Mouse (Mus musculus) CH12.LX (cell line): ENCODE results near the gene Disp3. TPM values are rescaled to one million over a fixed set of nuclear protein-coding genes. Genes with fewer than 3 reads are reported as not detected.

Source experiments
- DNase-seq: peaks from one replicate; pipeline ENCODE4 v3.0.0-alpha.2; 2013; ENCODE audit errors: extremely low read depth
- H3K27ac ChIP-seq: 2 replicates; pipeline ENCODE4 v1.5.1; 2012; ENCODE audit warnings: low read depth, mild to moderate bottlenecking, control low read depth, moderate library complexity; ENCODE audit not compliant: insufficient read depth
- H3K27me3 ChIP-seq: replicated peaks from 2 replicates; pipeline ENCODE3; 2012; ENCODE audit warnings: inconsistent platforms
- H3K36me3 ChIP-seq, 2 experiments: replicated peaks in 1 of 2; 2 replicates each; pipeline versions ENCODE3 to v1.6.1; 2012; ENCODE audit warnings: inconsistent platforms in 1 of 2, low read length in 1 of 2, mild to moderate bottlenecking in 1 of 2, mixed read lengths in 1 of 2, moderate library complexity in 1 of 2; ENCODE audit not compliant: control insufficient read depth in 1 of 2, insufficient read depth in 1 of 2
- H3K4me1 ChIP-seq, 2 experiments: 2 replicates each; pipeline ENCODE4 v1.6.1; 2012; ENCODE audit warnings: inconsistent platforms in 1 of 2, moderate library complexity in 1 of 2; ENCODE audit not compliant: insufficient read depth in 2 of 2, control insufficient read depth in 1 of 2
- H3K4me2 ChIP-seq: 2 replicates; pipeline ENCODE4 v1.6.1; 2012; ENCODE audit warnings: low read depth, mild to moderate bottlenecking, control low read depth; ENCODE audit not compliant: poor library complexity, insufficient read depth, severe bottlenecking
- H3K4me3 ChIP-seq, 3 experiments: fragments of 150-350 bp in 1 of 3; sonication (generic) in 1 of 3; replicated peaks in 1 of 3; 2 replicates each; pipeline versions ENCODE3 to v1.5.1; 2011 to 2012; ENCODE audit warnings: low read depth in 2 of 3, low read length in 2 of 3, mild to moderate bottlenecking in 2 of 3, moderate library complexity in 2 of 3, control low read depth in 1 of 3, improper control_type of control experiment in 1 of 3, inconsistent platforms in 1 of 3, mixed read lengths in 1 of 3; ENCODE audit not compliant: poor library complexity in 1 of 3
- H3K79me2 ChIP-seq: replicated peaks from 2 replicates; pipeline ENCODE4 v1.6.1; 2012; ENCODE audit warnings: mild to moderate bottlenecking, moderate library complexity; ENCODE audit not compliant: control insufficient read depth, poor library complexity, insufficient read depth, severe bottlenecking; ENCODE audit errors: extremely low read depth
- H3K9ac ChIP-seq: 2 replicates; pipeline ENCODE4 v1.6.1; 2012; ENCODE audit warnings: low read depth, mild to moderate bottlenecking, control low read depth, moderate library complexity; ENCODE audit not compliant: insufficient read depth
- H3K9me3 ChIP-seq: replicated peaks from 2 replicates; pipeline ENCODE3; 2012; ENCODE audit warnings: low read length, inconsistent platforms, mixed read lengths
- BHLHE40 ChIP-seq: IDR thresholded peaks from 2 replicates; pipeline ENCODE4 v1.6.1; 2011; ENCODE audit warnings: mild to moderate bottlenecking, low read depth, low read length, improper control_type of control experiment
- CHD1 ChIP-seq: IDR thresholded peaks from 2 replicates; pipeline ENCODE4 v1.6.1; 2012; ENCODE audit warnings: low read depth, low read length, improper control_type of control experiment, inconsistent platforms
- E2F4 ChIP-seq: IDR thresholded peaks from 2 replicates; pipeline ENCODE4 v1.6.1; 2011; ENCODE audit warnings: low read depth, low read length, improper control_type of control experiment; ENCODE audit not compliant: insufficient replicate concordance
- ELF1 ChIP-seq: IDR thresholded peaks from 2 replicates; pipeline ENCODE4 v1.6.1; 2014; ENCODE audit warnings: low read depth, mild to moderate bottlenecking, inconsistent platforms, low read length, improper control_type of control experiment
- ETS1 ChIP-seq: conservative IDR thresholded peaks from 2 replicates; pipeline ENCODE4 v1.6.1; 2012; ENCODE audit warnings: low read depth, mild to moderate bottlenecking, inconsistent platforms, low read length, improper control_type of control experiment, moderate library complexity
- GABPA ChIP-seq: IDR thresholded peaks from 2 replicates; pipeline ENCODE4 v1.6.1; 2012; ENCODE audit warnings: low read depth, low read length, improper control_type of control experiment, inconsistent platforms; ENCODE audit not compliant: insufficient replicate concordance
- HCFC1 ChIP-seq: IDR thresholded peaks from 2 replicates; pipeline ENCODE4 v1.6.1; 2012; ENCODE audit warnings: low read depth, mild to moderate bottlenecking, inconsistent platforms, low read length, improper control_type of control experiment
- IRF4 ChIP-seq: IDR thresholded peaks from 2 replicates; pipeline ENCODE4 v1.6.1; 2014; ENCODE audit warnings: low read depth, mild to moderate bottlenecking, inconsistent platforms, low read length, improper control_type of control experiment
- JUND ChIP-seq: conservative IDR thresholded peaks from 2 replicates; pipeline ENCODE4 v1.6.1; 2011; ENCODE audit warnings: low read depth, low read length, improper control_type of control experiment
- KAT2A ChIP-seq: IDR thresholded peaks from 2 replicates; pipeline ENCODE4 v1.6.1; 2012; ENCODE audit warnings: low read length, improper control_type of control experiment, inconsistent platforms; ENCODE audit not compliant: insufficient replicate concordance
- MAFK ChIP-seq: IDR thresholded peaks from 2 replicates; pipeline ENCODE4 v1.6.1; 2011; ENCODE audit warnings: low read length, improper control_type of control experiment; ENCODE audit not compliant: insufficient replicate concordance
- MAZ ChIP-seq: IDR thresholded peaks from 2 replicates; pipeline ENCODE4 v1.6.1; 2012; ENCODE audit warnings: low read depth, mild to moderate bottlenecking, inconsistent platforms, low read length, improper control_type of control experiment, moderate library complexity
- MXI1 ChIP-seq: IDR thresholded peaks from 2 replicates; pipeline ENCODE4 v1.6.1; 2011; ENCODE audit warnings: mild to moderate bottlenecking, low read depth, low read length, improper control_type of control experiment
- NRF1 ChIP-seq: IDR thresholded peaks from 2 replicates; pipeline ENCODE4 v1.6.1; 2014; ENCODE audit warnings: low read depth, mild to moderate bottlenecking, inconsistent platforms, low read length, improper control_type of control experiment, moderate library complexity
- PAX5 ChIP-seq: IDR thresholded peaks from 2 replicates; pipeline ENCODE4 v1.6.1; 2012; ENCODE audit warnings: low read length, inconsistent platforms, mixed read lengths
- POLR2A ChIP-seq: IDR thresholded peaks from 2 replicates; pipeline ENCODE4 v1.6.1; 2011; ENCODE audit warnings: low read depth, mild to moderate bottlenecking, improper control_type of control experiment, low read length
- RCOR1 ChIP-seq: conservative IDR thresholded peaks from 2 replicates; pipeline ENCODE4 v1.6.1; 2012; ENCODE audit warnings: low read depth, mild to moderate bottlenecking, inconsistent platforms, low read length, improper control_type of control experiment
- SMC3 ChIP-seq: IDR thresholded peaks from 2 replicates; pipeline ENCODE4 v1.6.1; 2011; ENCODE audit warnings: low read depth, low read length, improper control_type of control experiment
- TBP ChIP-seq: conservative IDR thresholded peaks from 2 replicates; pipeline ENCODE4 v1.6.1; 2011; ENCODE audit warnings: low read depth, low read length, improper control_type of control experiment
- UBTF ChIP-seq: IDR thresholded peaks from 2 replicates; pipeline ENCODE4 v1.6.1; 2012; ENCODE audit warnings: low read depth, mild to moderate bottlenecking, inconsistent platforms, low read length, improper control_type of control experiment, moderate library complexity
- ZC3H11A ChIP-seq: IDR thresholded peaks from 2 replicates; pipeline ENCODE4 v1.6.1; 2012; ENCODE audit warnings: low read depth, mild to moderate bottlenecking, inconsistent platforms, low read length, improper control_type of control experiment
- ZKSCAN1 ChIP-seq: IDR thresholded peaks from 2 replicates; pipeline ENCODE4 v1.6.1; 2012; ENCODE audit warnings: low read depth, inconsistent platforms, low read length, improper control_type of control experiment, borderline replicate concordance
- ZMIZ1 ChIP-seq: IDR thresholded peaks from 2 replicates; pipeline ENCODE4 v1.6.1; 2012; ENCODE audit warnings: low read depth, mild to moderate bottlenecking, inconsistent platforms, low read length, improper control_type of control experiment
- ZNF384 ChIP-seq: IDR thresholded peaks from 2 replicates; pipeline ENCODE4 v1.6.1; 2012; ENCODE audit warnings: low read depth, low read length, improper control_type of control experiment, inconsistent platforms
- dilution Hi-C: fragments of 300-500 bp; cut with MboI; formaldehyde crosslinking; loops from 2 replicates; pipeline ENCODE4 v1.14.3; 2020; ENCODE audit warnings: low sequenced_read_pairs; ENCODE audit not compliant: extremely low pct_unique_long_range_greater_than_20kb, extremely low pct_ligation_motif_present
- in situ Hi-C: fragments of 300-500 bp; cut with MboI; formaldehyde crosslinking; loops from 3 replicates; pipeline ENCODE4 v1.14.3; 2019; ENCODE audit warnings: low sequenced_read_pairs, low pct_ligation_motif_present, low pct_unique_long_range_greater_than_20kb, mixed read lengths
- polyA plus RNA-seq: library from polyadenylated mRNA; unstranded; fragments of >175 nt; gene quantifications from 2 replicates; pipeline ENCODE4 v1.2.1, GENCODE M21; 2012; ENCODE audit warnings: low read depth; ENCODE audit not compliant: insufficient read length
- total RNA-seq, 2 experiments: library from RNA; depleted of rRNA; stranded (reverse); fragments of 300-350 nt in 1 of 2; fragments of >200 nt in 1 of 2; gene quantifications; 2 replicates each; pipeline ENCODE4 v1.2.3; 2012 to 2014

Disp3 gene
- total and polyA plus RNA-seq, 3 experiments = not detected

DNA sequence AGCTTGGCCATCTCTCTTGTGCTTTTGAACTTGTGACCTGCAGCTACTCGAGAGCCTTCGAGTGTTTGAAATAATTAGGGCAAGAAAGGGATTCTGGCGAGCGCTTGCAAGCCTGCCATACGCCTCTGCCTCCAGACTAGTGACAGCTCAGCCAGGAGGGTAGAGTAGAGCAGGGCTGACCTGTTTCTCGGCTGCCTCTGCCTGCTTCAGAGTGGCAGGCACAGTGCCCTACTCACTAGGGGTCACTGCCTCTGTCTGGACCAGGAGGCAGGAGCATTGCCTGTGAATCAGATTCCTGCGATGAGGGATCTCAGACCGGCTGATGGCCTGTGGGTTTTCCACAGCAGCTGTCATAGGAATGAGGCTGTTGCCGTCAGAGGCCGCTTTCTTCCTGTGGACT, 55.1 kb downstream of the Disp3 start:
- dilution Hi-C loops = no loop called here
- TF ChIP-seq CHD1 (no peak), MXI1 (no peak), ELF1 (no peak), HCFC1 (no peak), TBP (no peak), BHLHE40 (no peak), PAX5 (no peak), MAZ (no peak), NRF1 (no peak), ZKSCAN1 (no peak), KAT2A (no peak), ETS1 (no peak), UBTF (no peak), JUND (no peak), E2F4 (no peak), SMC3 (no peak), IRF4 (no peak), ZC3H11A (no peak), ZNF384 (no peak)

DNA sequence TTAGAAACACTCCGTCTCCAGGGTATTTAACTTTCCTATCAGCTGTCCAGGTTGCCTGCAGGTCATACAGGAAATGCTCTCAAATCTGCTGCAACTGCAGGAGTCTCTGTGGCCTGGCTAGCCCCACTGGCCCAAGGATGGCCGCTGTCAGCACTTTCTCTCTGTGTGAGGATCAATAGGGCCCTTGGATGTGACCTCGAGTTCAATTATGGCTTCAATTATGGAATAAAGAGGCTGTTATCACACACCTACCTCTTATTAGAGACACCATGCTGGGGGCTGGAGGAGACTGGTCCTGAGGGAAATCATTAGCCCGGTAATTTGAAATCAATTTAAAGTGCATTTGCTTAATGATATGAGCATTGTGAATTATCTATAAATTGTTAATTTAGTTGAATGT, 55.6 kb downstream of the Disp3 start:
- peaks cover 64% of the 10 kb centered on the region for H3K27me3 ChIP-seq
- no peak for DNase-seq
- H3K4me1 ChIP-seq = no peaks in the 10 kb centered on the region
- no peak overlapping the region for H3K4me2 ChIP-seq
- no peak overlapping the region for H3K27ac ChIP-seq
- H3K9me3 ChIP-seq = no peaks in the 10 kb centered on the region
- H3K9ac ChIP-seq = no peak overlapping the region
- no peaks in the 10 kb centered on the region for H3K79me2 ChIP-seq
- TF ChIP-seq MAFK = no peak
- TF ChIP-seq ZMIZ1 = no peak
- no peak for TF ChIP-seq JUND
- TF ChIP-seq GABPA = no peak
- TF ChIP-seq BHLHE40 = no peak
- TF ChIP-seq POLR2A = no peak
- no peak for TF ChIP-seq RCOR1
- in situ Hi-C loops (no loop called here), dilution Hi-C loops (no loop called here)
- no peaks in the 10 kb centered on the region for H3K36me3 ChIP-seq
- H3K4me3 ChIP-seq = no peak overlapping the region

More for the DNA sequence above, 55.1 kb downstream of the Disp3 start:
- Histone ChIP-seq H3K27ac (no peak overlapping the region), H3K4me2 (no peak overlapping the region), H3K4me3 (no peak overlapping the region), H3K79me2 (no peaks in the 10 kb centered on the region), H3K9me3 (no peaks in the 10 kb centered on the region), H3K9ac (no peak overlapping the region), H3K36me3 (no peaks in the 10 kb centered on the region), H3K4me1 (no peaks in the 10 kb centered on the region), H3K27me3 (peaks cover 67% of the 10 kb centered on the region)
- in situ Hi-C loops = no loop called here
- DNase-seq = no peak
